Mouse (Mus musculus): ENCODE results near the gene St3gal2. TPM values are rescaled to one million over a fixed set of nuclear protein-coding genes. Genes with fewer than 3 reads are reported as not detected.

The St3gal2 gene
- total and polyA plus RNA-seq, 3 experiments = 20.2 to 25.9 (median 22.0) TPM

GRCm38 (mm10) chr8:110932444-110932843 lies 12.7 kb downstream of the St3gal2 start:
- DNase-seq = no peak
- no peak overlapping the region for H3K4me3 ChIP-seq
- peaks cover 3% of the 10 kb centered on the region; the same call in 1 of the 2 replicates for H3K79me2 ChIP-seq (replicated peaks; ENCODE audit: control insufficient read depth, insufficient read depth, low read length)
- no peak overlapping the region for H3K9ac ChIP-seq (ENCODE audit: low read depth, low read length)
- intact Hi-C loops (cut with DNase I) = no loop called here
- H3K4me1 ChIP-seq (ENCODE audit: control insufficient read depth, insufficient read depth, low read length) = peaks cover 19% of the 10 kb centered on the region
- WGBS = 76% methylated on average over 3 of the region's 3 CpGs
- no peaks in the 10 kb centered on the region for H3K27me3 ChIP-seq (ENCODE audit: control insufficient read depth, insufficient read depth, low read length)
- peak overlapping the region; percentile 38; the same call in 1 of the 2 replicates for H3K27ac ChIP-seq
- TF ChIP-seq EP300 (IDR thresholded peaks at IDR 0.05; ENCODE audit: insufficient read depth, low read depth, low read length) (no peak), CTCF (IDR thresholded peaks at IDR 0.05) (no peak), POLR2A (IDR thresholded peaks at IDR 0.05; ENCODE audit: insufficient read depth, low read depth, low read length) (no peak)
- peaks cover 6% of the 10 kb centered on the region for H3K36me3 ChIP-seq (ENCODE audit: control insufficient read depth, insufficient read depth, low read length)

GRCm38 (mm10) chr8:110933272-110933671 lies 13.6 kb downstream of the St3gal2 start:
- intact Hi-C loops (cut with DNase I) = no loop called here
- DNase-seq = no peak
- Histone ChIP-seq H3K36me3 (ENCODE audit: control insufficient read depth, insufficient read depth, low read length) (peaks cover 8% of the 10 kb centered on the region), H3K79me2 (replicated peaks; ENCODE audit: control insufficient read depth, insufficient read depth, low read length) (peaks cover 3% of the 10 kb centered on the region; the same call in 1 of the 2 replicates), H3K27me3 (ENCODE audit: control insufficient read depth, insufficient read depth, low read length) (no peaks in the 10 kb centered on the region), H3K27ac (no peak overlapping the region), H3K4me3 (no peak overlapping the region), H3K4me1 (ENCODE audit: control insufficient read depth, insufficient read depth, low read length) (peaks cover 20% of the 10 kb centered on the region), H3K9ac (ENCODE audit: low read depth, low read length) (no peak overlapping the region)
- TF ChIP-seq CTCF (IDR thresholded peaks at IDR 0.05) (no peak), POLR2A (IDR thresholded peaks at IDR 0.05; ENCODE audit: insufficient read depth, low read depth, low read length) (no peak), EP300 (IDR thresholded peaks at IDR 0.05; ENCODE audit: insufficient read depth, low read depth, low read length) (no peak)
- 62% methylated on average over 2 of the region's 2 CpGs for WGBS

- Histone ChIP-seq H3K27me3 (ENCODE audit: control insufficient read depth, insufficient read depth, low read length) (no peaks in the 10 kb centered on the region), H3K79me2 (replicated peaks; ENCODE audit: control insufficient read depth, insufficient read depth, low read length) (peaks cover 3% of the 10 kb centered on the region; the same call in 1 of the 2 replicates), H3K4me1 (ENCODE audit: control insufficient read depth, insufficient read depth, low read length) (peaks cover 31% of the 10 kb centered on the region), H3K27ac (no peak overlapping the region), H3K9ac (ENCODE audit: low read depth, low read length) (no peak overlapping the region), H3K36me3 (ENCODE audit: control insufficient read depth, insufficient read depth, low read length) (peaks cover 12% of the 10 kb centered on the region), H3K4me3 (no peak overlapping the region)
- intact Hi-C loops (cut with DNase I) = no loop called here
- peak in 1 of 2 experiments; percentile 59 for DNase-seq
- TF ChIP-seq CTCF (IDR thresholded peaks at IDR 0.05) (no peak), POLR2A (IDR thresholded peaks at IDR 0.05; ENCODE audit: insufficient read depth, low read depth, low read length) (no peak), EP300 (IDR thresholded peaks at IDR 0.05; ENCODE audit: insufficient read depth, low read depth, low read length) (no peak; the same call in 1 of the 2 replicates)
- 56% methylated on average over 12 of the region's 12 CpGs for WGBS
These were observed 16.5 kb downstream of the St3gal2 start for GRCm38 (mm10) chr8:110936217-110936616.

- H3K4me3 ChIP-seq = no peak overlapping the region
- peak overlapping the region; percentile 63 for H3K27ac ChIP-seq
- WGBS = 3% methylated on average over 6 of the region's 6 CpGs
- peak; percentile 18; the same call in 1 of the 2 replicates for TF ChIP-seq EP300 (IDR thresholded peaks at IDR 0.05; ENCODE audit: insufficient read depth, low read depth, low read length)
- no peak for TF ChIP-seq POLR2A (IDR thresholded peaks at IDR 0.05; ENCODE audit: insufficient read depth, low read depth, low read length)
- TF ChIP-seq CTCF (IDR thresholded peaks at IDR 0.05) = no peak
- peaks cover 3% of the 10 kb centered on the region; the same call in 1 of the 2 replicates for H3K79me2 ChIP-seq (replicated peaks; ENCODE audit: control insufficient read depth, insufficient read depth, low read length)
- H3K36me3 ChIP-seq (ENCODE audit: control insufficient read depth, insufficient read depth, low read length) = peaks cover 6% of the 10 kb centered on the region
- H3K4me1 ChIP-seq (ENCODE audit: control insufficient read depth, insufficient read depth, low read length) = peaks cover 27% of the 10 kb centered on the region
- H3K9ac ChIP-seq (ENCODE audit: low read depth, low read length) = no peak overlapping the region
- H3K27me3 ChIP-seq (ENCODE audit: control insufficient read depth, insufficient read depth, low read length) = no peaks in the 10 kb centered on the region
- peak; percentile 69 to 80 for DNase-seq
- intact Hi-C loops (cut with DNase I) = no loop called here
These were observed 19.3 kb downstream of the St3gal2 start for GRCm38 (mm10) chr8:110938882-110939589.

- Histone ChIP-seq H3K36me3 (ENCODE audit: control insufficient read depth, insufficient read depth, low read length) (peaks cover 6% of the 10 kb centered on the region), H3K27ac (peak overlapping the region; percentile 91), H3K9ac (ENCODE audit: low read depth, low read length) (no peak overlapping the region), H3K27me3 (ENCODE audit: control insufficient read depth, insufficient read depth, low read length) (no peaks in the 10 kb centered on the region), H3K4me3 (no peak overlapping the region), H3K79me2 (replicated peaks; ENCODE audit: control insufficient read depth, insufficient read depth, low read length) (no peaks in the 10 kb centered on the region), H3K4me1 (ENCODE audit: control insufficient read depth, insufficient read depth, low read length) (peaks cover 28% of the 10 kb centered on the region)
- TF ChIP-seq EP300 (IDR thresholded peaks at IDR 0.05; ENCODE audit: insufficient read depth, low read depth, low read length) (no peak), POLR2A (IDR thresholded peaks at IDR 0.05; ENCODE audit: insufficient read depth, low read depth, low read length) (no peak), CTCF (IDR thresholded peaks at IDR 0.05) (no peak)
- intact Hi-C loops (cut with DNase I) = no loop called here
- WGBS = 52% methylated on average over 15 of the region's 15 CpGs
- DNase-seq = no peak
These were observed 21.1 kb downstream of the St3gal2 start for GRCm38 (mm10) chr8:110940682-110941452.
